Mouse (Mus musculus) heart, postnatal 0 days (tissue): Measurements from ENCODE around the gene Actr5.

ENCODE experiments used
- CTCF ChIP-seq: IDR thresholded peaks from 2 replicates; pipeline ENCODE4 v1.5.1; 2016; ENCODE audit warnings: antibody characterized with exemption, control low read depth, low read depth
- EP300 ChIP-seq: IDR thresholded peaks from 2 replicates; pipeline ENCODE4 v1.6.1; 2016; ENCODE audit warnings: antibody characterized with exemption, low read depth

DNA sequence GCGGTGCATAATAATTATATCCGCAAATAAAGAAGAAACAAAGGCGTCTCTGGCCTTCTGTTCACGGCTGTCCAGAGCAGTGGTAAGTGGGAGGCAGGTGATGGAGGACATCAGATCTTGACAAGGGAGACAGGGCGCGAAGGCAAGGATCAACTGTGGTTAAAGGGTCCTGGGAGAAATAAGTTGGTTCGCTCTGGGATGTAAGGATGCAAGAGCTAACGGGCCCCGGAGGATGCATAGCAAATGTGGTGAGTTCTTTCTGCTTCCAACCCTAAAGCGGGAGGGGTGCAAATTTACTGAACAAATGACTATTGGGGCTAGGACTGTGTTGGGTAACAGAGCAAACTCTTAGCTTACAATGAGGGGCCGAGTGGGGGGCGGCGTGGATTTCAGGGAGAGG lies 9.0 kb upstream of the Actr5 start:
- no peak for TF ChIP-seq CTCF
- no peak for TF ChIP-seq EP300
